ENCODE assay signal across 25 mouse cellular contexts in the genomic region with DNA sequence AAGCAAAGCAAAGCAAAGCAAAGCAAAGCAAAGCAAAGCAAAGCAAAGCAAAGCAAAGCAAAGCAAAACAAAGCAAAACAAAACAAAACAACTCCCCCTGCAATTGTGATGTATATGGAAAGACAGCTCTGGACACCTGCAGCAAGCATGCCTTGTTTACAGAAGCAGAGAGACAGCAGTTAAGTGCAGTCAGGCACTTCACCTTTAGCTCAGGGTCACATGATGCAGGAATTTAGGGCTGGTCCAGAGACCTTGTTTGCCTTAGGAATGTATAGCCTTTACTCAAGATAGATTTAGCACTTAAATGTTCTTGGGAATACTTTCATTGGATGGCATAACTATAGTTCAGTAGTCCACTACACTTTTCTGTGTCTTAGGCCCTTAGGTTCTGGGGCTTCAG. TPM values are rescaled to one million over a fixed set of nuclear protein-coding genes. Genes with fewer than 3 reads are reported as not detected.
A peak's percentile ranks its signal among the peaks of the same experiment; 100 is the strongest.
DNase-seq lines count a peak whose midpoint lies in the region; ATAC-seq lines count a peak whose summit lies in the region.
"Had no signal": no experiment of that assay in that cellular context is flagged by ENCODE, and none has a peak within 500 bp of the region (broad histone marks: within the 10 kb centered on the region; RNA-seq: fewer than 3 reads in every experiment).

No protein-coding gene starts in this region.

- H3K9me3 ChIP-seq in hindbrain, embryonic 10.5 days, result no peaks in the 10 kb centered on the region
- H3K9me3 ChIP-seq: forebrain, embryonic 13.5 days; heart, embryonic 15.5 days had no signal

- H3K4me3 ChIP-seq in hindbrain, embryonic 10.5 days, result no peak overlapping the region
- H3K4me3 ChIP-seq: embryonic facial prominence, embryonic 10.5 days; forebrain, embryonic 13.5 days; heart, adult 2 months; heart, embryonic 15.5 days had no signal

- H3K36me3 ChIP-seq in hindbrain, embryonic 10.5 days, result no peaks in the 10 kb centered on the region
- H3K36me3 ChIP-seq: embryonic facial prominence, embryonic 10.5 days; heart, embryonic 15.5 days had no signal

- no peaks in the 10 kb centered on the region for H3K27me3 ChIP-seq in hindbrain, embryonic 10.5 days (ENCODE audit: insufficient read depth, poor library complexity, severe bottlenecking)
- H3K27me3 ChIP-seq: CH12.LX; forebrain, embryonic 13.5 days; heart, embryonic 15.5 days had no signal

- no peak overlapping the region for H3K27ac ChIP-seq in hindbrain, embryonic 10.5 days
- H3K27ac ChIP-seq: embryonic facial prominence, embryonic 10.5 days; forebrain, embryonic 13.5 days; heart, adult 2 months; heart, embryonic 15.5 days; hindbrain, embryonic 14.5 days had no signal

- no peak for ATAC-seq in activated CD4-positive, CD25-positive, alpha-beta regulatory T cell, adult 4 months
- ATAC-seq: forebrain, embryonic 13.5 days; forebrain, postnatal 0 days had no signal

- DNase-seq in embryo, embryonic 10 days (ENCODE audit: low spot score), result peak; percentile 6
- DNase-seq in embryo, embryonic 9.5 days (ENCODE audit: extremely low spot score), result no peak
- DNase-seq in ES-CJ7 (ENCODE audit: low read depth, low spot score) (peak; percentile 83), ZHBTc4 (ENCODE audit: low read depth, low spot score) (peak; percentile 93)
- DNase-seq in yolk sac, embryonic 10.5 days (ENCODE audit: low spot score), result peak; percentile 70
- no peak for DNase-seq in hindbrain, embryonic 10.5 days (ENCODE audit: low spot score)
- DNase-seq: adrenal gland, postnatal 10 days; cerebellum, adult 11 months; cerebellum, adult 8-10 months; cerebellum, postnatal 25 days; forebrain, postnatal 0 days; gastrocnemius, postnatal 14 days; heart, adult 2 months; heart, postnatal 14 days had no signal

- H3K4me1 ChIP-seq in hindbrain, embryonic 10.5 days (replicated peaks), result no peaks in the 10 kb centered on the region
- H3K4me1 ChIP-seq: embryonic facial prominence, embryonic 10.5 days; forebrain, embryonic 13.5 days; heart, embryonic 15.5 days had no signal

RNA-seq across cellular contexts. Expression of a gene that starts 32.1 kb away (rescaled TPM):
- not detected in 2 replicates for polyA plus RNA-seq in hindbrain, embryonic 10.5 days (2016; fragmentation: Nextera tagmentation; extraction: Ambion mirVana)
- 10 to 100 TPM; 52.2 to 55.4 TPM for polyA plus RNA-seq in activated CD4-positive, CD25-positive, alpha-beta regulatory T cell, adult 4 months (2017; shearing (Covaris generic))
- polyA plus RNA-seq: brain, embryonic 14.5 days; cortical plate, adult 2 months; embryonic facial prominence, embryonic 10.5 days; embryonic facial prominence, embryonic 14.5 days; forebrain, embryonic 13.5 days; forebrain, postnatal 0 days; gonadal fat pad, adult 2 months; heart, embryonic 11.5 days; hindbrain, embryonic 14.5 days had no signal

Comparison
In these comparisons a context has a peak if more than half of its experiments do, and no peak if none do; other contexts are left out.
1. DNase-seq: peak in embryo, embryonic 10 days (single experiment), ES-CJ7 (single experiment), ZHBTc4 (single experiment) and yolk sac, embryonic 10.5 days (single experiment); none in embryo, embryonic 9.5 days (single experiment) and hindbrain, embryonic 10.5 days (single experiment).
2. RNA of a gene that starts 32.1 kb away (polyA plus RNA-seq): 52.2 to 55.4 TPM in activated CD4-positive, CD25-positive, alpha-beta regulatory T cell, adult 4 months; not detected in hindbrain, embryonic 10.5 days; every median in the first group is over 10 times any median in the second.